Mouse (Mus musculus): Measurements from ENCODE around the gene Arl3.

The Arl3 gene

DNA sequence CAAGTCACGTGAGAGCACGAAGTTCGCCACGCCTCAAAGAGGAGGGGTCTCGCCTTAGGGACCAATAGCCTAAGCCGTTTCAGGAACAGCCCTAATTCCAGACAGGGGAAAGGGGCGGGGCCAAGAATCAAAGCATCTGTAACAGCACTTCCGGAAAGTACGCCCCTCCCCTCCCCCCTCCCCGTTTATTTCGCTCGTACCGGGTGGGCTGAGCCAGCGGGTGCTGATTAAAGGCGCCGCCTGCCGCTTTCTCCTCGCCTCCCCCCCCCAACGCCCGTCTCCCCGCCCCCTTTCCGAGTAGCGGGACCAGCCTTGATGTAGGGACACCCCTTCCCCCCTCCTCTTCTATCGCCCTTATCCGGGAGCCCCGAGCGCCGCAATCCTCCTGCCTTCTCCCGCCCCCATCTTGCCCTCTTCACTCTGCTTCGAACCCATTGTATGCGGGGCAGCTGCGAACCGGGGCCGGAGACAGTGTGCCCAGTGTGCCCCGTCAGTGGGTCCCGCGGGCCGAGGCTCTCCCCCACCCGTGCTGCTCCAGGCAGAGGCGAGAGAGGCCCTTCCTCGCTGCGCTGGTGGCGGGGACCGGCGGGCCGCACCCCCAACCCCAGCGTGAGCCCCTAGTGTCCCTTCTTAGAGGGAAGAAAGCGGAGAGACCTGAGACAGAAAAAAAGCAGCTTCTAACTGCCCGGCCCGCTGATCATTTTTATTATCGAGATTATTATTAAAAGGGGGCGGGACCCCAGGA, 73.0 kb downstream of the Arl3 start:
- DNase-seq: peak; percentile 89 to 96

DNA sequence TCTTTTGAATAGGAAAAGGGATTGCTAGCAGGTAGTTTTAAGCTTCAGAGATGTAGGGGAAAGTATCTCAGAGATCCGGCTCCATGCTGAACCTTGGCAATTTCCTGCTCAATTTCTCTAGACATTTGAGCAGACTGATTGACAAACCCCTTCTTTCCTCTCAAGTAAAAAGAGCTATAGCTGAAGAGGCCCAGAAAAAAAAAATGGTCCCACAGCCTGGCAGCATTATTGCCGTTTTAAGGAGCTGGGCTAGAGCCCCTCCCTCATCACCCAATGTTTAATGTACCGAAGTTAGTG, 73.5 kb downstream of the Arl3 start:
- DNase-seq: no peak

DNA sequence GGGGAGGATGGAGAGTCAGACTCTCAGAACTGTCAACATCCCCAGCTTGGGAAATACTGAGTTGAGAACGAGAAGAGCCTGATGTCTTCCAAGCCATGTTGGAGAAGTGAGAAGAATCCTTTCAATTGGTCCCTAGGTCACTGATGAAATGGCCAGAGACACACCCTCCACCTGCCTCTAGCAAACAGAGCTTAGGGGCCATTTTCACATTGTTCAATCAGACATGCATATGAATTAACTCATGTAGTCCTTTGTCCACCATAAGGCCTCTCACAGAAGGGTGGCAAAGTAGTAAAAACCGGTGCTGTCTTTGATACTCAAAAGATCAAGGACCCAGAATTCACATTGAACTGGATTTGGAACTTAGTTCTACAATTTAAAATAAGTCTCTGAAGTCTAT, 75.8 kb downstream of the Arl3 start:
- no peak for DNase-seq

DNA sequence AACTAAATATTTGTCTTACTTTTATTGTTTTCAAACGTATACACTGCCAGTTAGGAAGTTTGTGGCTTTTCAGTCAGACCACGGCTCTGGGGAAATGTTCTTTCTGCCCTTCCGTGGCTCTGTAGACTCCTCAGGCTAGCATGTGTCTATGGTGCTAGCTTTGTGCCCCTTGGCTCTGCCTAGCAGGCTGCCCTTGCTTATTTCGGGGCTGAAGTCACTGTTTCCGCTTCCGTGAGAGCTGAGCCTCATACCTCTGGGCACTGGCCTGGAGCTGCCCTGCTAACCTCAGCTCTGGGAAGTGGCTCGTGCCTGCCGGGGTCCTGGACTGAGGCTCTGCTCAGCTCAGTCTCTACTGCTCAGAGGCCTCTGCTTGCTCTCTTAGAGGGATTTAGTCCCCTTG, 77.9 kb downstream of the Arl3 start:
- DNase-seq: no peak

DNA sequence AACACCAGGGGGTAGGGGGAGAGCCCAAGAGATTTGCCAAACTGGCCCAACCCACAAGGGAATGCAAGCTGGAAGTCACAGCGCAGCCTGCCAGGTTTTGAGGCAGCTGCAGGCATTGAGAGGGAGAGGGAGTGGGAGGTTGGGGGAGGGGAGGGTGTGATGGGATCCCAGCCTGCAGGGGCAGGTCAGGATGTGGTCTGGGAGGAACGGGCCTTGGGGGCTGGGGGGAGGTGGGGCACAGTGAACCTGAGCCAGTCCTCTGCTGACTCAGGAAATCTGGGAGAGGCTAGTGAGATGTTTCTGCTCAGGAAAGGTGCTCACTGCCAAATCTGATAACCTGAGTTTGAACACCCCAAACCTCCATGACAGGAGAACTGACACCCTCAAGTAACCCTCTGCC, 82.4 kb downstream of the Arl3 start:
- no peak for DNase-seq

DNA sequence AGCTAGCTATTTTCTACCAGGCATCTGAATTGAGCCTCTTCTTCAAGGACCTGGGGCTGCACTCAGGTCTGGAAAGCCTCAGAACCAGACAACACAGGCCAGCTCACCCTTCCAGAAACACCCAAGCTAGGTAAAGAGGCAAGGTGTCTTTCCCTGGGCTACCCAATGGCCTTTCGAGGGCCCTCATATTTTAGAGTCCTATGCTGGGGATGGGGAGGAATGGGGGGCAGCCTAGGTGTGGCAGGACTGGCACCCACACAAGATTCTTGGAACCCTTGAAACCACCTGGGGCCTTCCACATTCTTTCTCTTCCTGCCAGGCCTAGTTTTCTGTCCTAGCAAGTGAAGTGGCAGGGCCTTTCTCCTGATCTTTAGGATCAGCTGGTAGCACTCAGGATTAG, 83.5 kb downstream of the Arl3 start:
- DNase-seq: no peak

DNA sequence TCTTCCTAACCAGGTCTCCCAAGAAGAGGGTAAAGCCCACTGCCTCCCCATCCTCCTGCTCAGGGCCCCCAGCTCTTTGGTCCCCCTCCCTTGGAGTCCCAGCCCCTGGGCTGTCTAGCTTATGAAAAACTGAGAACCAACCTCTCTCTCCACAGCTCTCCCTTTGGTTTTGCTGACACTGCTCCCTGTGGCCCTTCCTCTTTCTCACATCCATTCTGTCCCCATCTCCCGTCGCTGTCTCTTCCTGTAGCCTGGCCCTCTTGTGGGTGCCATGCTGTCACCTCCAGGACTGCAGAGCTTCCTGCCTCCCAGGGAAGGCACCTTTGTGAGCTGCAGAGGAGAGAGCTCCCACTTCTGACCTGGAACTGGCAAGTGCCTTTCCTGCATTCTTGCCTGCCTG, 86.3 kb downstream of the Arl3 start:
- no peak for DNase-seq

DNA sequence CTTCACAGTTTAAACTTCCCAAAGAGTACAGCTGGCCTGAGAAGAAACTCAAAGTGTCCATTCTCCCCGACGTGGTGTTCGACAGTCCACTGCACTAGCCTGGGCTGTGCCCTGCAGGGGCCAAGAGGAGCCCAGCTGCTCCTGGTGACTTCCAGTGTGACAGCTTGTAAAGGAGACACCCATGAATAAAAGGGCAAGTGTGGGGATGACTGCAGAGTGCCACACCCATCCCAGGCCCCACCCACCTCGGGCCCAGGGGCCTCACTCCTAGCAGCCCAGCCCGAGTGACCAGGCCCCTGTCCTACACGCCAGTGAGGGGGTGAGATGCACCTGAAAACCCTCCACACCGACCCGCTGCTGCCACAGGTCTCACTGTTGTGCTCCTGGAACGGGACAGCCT, 87.2 kb downstream of the Arl3 start:
- DNase-seq: no peak

DNA sequence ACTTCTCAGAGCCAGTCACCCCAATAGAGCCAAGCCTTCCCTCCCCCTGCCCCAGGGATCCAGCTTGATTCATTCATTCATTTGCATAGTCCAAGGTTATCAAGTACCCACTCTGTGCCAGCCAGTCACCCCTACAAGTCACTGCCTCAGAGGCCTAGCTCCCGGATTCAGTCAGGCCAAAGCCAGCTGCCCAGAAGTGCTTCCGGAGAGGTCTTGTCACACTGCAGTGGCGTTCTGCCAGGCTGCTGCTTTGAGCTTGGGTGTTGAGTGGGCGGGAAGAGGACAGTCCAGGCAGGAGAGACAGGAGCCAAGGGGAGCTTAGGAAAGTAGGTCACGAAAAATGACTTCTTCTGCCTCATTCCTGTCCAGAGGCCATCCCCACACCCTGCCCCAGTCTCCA, 88.5 kb downstream of the Arl3 start:
- peak; percentile 62 to 70 for DNase-seq

DNA sequence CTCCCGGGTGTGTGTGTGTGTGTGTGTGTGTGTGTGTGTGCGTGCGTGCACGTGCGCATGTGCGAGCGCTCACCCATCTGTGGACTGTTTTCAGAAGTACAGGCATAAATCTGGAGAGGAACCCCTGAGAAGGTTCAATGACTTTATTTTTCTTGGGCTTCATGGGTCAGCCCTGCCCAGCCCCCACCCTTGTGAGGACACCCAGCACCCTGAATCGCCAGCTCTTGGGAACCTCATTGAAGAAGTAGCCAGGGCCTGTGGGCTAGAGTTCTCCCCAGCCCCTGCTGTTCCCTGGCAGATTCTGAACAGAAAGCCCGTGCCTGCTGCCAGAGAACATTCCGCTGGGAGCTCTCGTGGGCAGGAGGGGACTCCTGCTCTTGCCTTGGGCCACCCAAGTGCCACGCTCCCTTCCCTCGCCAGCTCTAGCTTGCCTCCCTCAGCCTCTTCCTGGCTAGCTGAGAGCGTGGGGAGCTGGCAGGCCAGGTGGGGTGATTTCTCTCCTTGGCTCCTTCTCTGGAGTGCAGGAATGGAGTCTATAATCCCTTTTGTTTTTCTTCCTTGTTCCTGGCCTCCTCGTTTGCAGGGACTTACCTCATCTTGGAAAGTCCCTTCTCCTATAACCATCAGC, 89.2 kb downstream of the Arl3 start:
- peak; percentile 65 to 67 for DNase-seq

DNA sequence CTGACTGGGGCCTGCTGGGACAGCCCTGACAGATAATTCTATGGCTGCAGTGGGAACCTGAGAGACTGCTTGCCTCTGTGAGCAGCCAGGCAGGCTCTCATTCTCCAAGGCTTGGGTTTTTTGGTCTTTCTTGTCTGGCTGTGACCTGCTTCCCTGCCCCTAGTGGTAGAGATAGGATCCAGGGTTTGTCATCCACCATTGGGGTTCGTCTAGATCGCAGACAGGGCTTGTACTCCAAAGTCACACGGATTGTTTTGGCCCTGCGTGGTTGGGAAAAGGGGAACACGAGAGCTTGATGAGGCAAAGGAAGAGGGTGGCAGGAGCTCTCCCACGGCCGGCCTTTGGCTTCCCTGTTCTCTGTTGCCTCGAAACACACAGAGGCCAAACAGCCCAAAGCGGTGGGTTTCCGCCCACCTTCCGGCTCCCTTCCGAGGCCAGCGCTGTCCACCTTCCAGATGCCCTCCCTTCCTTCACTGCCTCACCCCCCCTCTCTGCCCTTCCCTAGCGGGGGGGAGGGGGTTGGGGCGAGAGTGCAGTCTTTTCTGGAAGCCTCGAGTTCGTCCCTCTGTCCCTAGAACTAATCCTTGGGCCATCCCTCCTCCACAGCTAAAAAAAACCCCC, 90.0 kb downstream of the Arl3 start:
- DNase-seq: peak; percentile 23 to 39

DNA sequence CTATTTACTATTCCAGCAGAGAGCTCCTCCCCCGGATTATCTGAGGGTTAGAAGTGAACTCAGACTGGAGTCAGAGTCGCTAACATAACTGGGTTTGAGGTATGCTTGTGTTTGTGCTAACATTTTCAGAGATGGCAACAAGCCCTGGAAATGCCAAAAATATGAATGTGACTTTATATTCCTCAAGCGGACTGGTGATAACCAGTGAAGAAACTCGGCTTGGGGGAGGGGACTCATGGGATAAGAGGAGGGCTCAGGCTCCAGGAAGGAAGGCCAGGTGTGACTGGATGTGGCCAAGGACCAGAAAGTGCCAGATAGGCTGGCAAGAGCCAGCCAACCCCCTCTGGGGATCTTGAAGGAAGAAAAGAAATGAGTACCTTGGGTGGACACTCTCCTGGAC, 91.2 kb downstream of the Arl3 start:
- DNase-seq: no peak

DNA sequence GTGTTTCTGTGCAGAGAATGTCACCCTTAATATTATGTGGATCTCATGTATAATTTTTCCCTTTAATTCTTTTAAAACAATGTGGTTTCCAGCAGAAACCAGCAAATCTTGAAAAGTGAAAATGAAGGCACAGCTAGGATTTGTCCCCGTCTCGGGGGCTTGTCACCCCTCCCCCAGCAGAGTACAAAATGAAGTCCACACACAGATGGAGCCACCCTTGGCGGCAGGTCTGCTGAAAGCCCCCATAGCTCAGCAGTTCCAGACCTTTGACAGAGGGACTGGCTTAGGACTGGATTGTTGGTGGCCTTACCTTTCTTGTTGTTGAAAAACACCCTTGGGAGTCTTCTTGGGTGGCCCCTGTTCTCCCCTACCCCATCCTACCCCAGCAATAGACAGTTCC, 91.6 kb downstream of the Arl3 start:
- no peak for DNase-seq
